Mouse (Mus musculus) heart, postnatal 14 days (tissue): ENCODE results near the gene Klhl12. TPM values are rescaled to one million over a fixed set of nuclear protein-coding genes. Genes with fewer than 3 reads are reported as not detected.
"Not testable (repeated sequence)": the region's sequence is repeated elsewhere in the genome, so short reads cannot be mapped to it uniquely, and the experiment has no call there.

ENCODE experiments used
- DNase-seq, 2 experiments: peaks; one replicate each; pipeline ENCODE4 v3.0.0; 2021 to 2022
- intact Hi-C: fragments of 180-260 bp; cut with DNase I; formaldehyde crosslinking; loops from one replicate; pipeline ENCODE4 v1.15.1; 2025
- long read RNA-seq, 2 experiments: library from polyadenylated mRNA; stranded (forward); transcript quantifications; one replicate each; pipeline ENCODE4 v2.0.0; 2021
- total RNA-seq, 2 experiments: library from RNA; stranded (reverse); gene quantifications; 2 replicates each; pipeline ENCODE4 v1.2.3; 2021

The Klhl12 gene
- total RNA-seq = 10 to 100 TPM; 18.1 to 19.9 TPM
- long read RNA-seq, experiment 1, transcript Klhl12-201 (12 exons, 3,408 nt) = major isoform, 8 of 16 reads
- long read RNA-seq, experiment 1, partial matches to known transcripts = 5 of 16 reads
- long read RNA-seq, experiment 1, other reads (novel, unspliced or antisense) = 2 of 16 reads
- long read RNA-seq, experiment 2, transcript Klhl12-201 (12 exons, 3,408 nt) = major isoform, 12 of 17 reads
- long read RNA-seq, experiment 2, partial matches to known transcripts = 5 of 17 reads
- long read RNA-seq, experiment 2, other reads (novel, unspliced or antisense) = 0 of 17 reads

DNA sequence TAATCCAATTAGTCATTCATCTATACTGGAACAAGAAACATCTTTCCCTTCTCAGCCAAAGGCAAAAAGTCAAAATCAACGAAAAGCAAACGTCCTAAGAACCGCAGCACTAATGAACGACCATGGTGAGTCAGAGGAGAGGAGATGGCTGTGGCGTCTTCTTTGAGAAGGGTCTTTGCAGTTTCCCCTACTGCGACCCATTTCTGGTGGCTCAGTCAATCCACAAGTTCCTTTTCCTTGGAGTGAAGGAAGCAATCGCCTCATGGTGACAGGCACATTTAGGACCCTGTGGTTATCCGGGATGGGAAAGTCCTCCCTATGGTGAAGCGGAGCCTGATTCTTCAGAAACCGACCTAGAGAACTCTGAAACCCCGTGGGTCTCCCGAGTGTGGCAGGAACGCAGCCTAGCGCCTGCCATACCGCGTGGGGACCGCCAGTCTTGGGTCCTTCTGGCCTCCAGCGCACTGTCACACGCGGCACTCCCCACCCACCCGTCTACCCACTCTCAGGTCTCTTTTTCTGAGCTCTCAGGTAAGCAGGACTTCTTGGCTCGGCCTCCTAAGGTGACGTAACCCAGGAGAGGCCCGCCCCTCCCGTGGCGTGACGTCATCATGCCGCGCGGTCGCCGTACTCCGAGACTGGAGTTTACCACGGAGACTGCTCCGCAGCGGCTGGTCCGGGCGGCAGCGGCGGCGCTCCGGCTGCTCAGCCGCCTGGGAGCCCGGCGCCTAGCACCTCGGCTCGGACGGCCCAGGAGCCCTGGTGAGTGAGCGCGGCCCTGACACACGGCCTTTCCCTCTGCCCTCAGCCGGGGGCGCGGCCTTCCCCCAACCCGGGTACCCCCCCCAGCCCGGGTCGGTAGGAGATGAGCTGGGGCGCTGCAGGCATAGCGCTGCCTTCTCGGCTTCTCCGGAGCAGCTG is at the start of gene Klhl12:
TSS of gene Klhl12 (plus strand) at position 628 of the 921 bp plus-strand sequence.
- DNase-seq = peak; percentile 92 to 97
- intact Hi-C loops = loop anchor here (1.0 kb wide), 1 partner anchor 94 kb away; the partner anchor contains the start of gene Tmem183a

DNA sequence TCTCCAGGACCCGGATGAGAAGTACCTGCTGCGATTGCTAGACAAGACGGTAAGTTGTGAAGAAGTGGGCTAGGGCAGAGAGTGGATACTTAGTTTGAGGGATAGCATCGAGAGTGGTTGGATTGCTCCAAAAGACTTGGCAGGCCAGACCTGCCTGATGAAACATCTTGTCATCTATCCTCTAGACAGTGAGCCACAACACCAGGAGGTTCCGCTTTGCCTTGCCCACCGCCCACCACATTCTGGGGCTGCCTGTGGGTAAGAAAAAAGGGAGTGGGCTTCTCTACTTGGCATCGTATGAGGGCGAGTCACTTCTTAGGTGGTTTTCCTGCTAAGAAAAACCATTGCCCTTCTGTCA is 48.9 kb upstream of the Klhl12 start:
- intact Hi-C loops = loop anchor here (5.0 kb wide), 1 partner anchor 44 kb away; the partner anchor contains the start of gene Tmem183a
- DNase-seq = no peak

DNA sequence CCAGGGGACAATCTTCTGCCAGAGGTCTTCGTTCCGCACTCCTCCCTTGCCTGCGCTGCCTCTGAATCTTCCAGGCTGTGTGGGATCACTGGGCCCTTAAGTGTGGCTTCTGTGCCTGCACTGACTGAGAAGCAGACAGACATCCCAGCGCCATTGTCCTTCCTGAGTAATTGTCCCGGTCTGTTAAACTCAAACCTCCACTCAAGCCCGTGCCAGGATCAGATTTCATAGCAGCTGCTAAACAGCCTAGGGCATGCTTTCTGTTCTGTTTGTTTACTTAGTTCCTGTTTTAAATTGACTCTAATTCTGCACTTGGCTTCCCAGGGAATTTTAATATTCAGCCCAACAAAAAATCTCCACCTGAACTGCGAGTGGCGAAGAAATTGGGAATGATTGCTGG is 47.3 kb upstream of the Klhl12 start:
- no peak for DNase-seq
- intact Hi-C loops = loop anchor here (5.0 kb wide), 1 partner anchor 46 kb away; the partner anchor contains the start of gene Tmem183a

- intact Hi-C loops = no loop called here
- DNase-seq = no peak
Measured at GRCm38 (mm10) chr1:134411706-134412629, 43.4 kb upstream of the Klhl12 start.

- intact Hi-C loops = no loop called here
- no peak for DNase-seq
Measured at GRCm38 (mm10) chr1:134414038-134414437, 41.3 kb upstream of the Klhl12 start.

GRCm38 (mm10) chr1:134414501-134415167 is 40.7 kb upstream of the Klhl12 start:
- DNase-seq = no peak
- intact Hi-C loops = loop anchor here (5.0 kb wide), 2 partner anchors 32 to 47 kb away; no protein-coding TSS in a partner anchor

GRCm38 (mm10) chr1:134415168-134415831 is 40.0 kb upstream of the Klhl12 start, which contains the start of gene Adipor1:
Gene Adipor1, plus strand, starts transcription at chr1:134415378.
- intact Hi-C loops = loop anchor here (5.0 kb wide), 2 partner anchors 33 to 48 kb away; no protein-coding TSS in a partner anchor
- DNase-seq = peak; percentile 96 to 97

DNA sequence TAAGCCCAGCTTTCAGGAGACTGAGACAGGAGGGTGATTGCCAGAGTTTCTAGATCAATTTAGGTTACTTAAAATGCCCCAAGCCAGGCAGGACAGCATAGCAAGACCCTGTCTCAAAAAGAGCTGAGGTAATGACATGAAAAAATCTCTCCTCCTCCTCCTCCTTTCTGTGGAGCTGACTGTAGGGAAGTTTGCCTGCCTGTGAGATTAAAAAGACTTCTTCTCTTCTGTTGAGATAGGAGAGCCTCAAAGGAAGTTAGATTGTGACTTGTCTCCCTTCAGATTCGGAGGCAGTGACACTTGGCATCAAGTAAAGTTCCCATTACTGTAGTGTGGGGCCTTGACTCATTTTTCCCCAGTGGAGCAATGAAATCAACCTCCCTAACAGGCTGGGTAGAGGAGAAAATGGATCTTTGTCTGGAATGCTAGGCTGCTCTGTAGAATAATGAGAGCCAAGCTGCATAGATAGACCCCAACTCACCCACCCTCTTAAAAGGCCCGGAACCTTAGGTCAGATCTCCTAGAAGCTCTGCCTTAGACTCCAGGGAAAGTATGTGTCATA is 36.8 kb upstream of the Klhl12 start:
- no peak for DNase-seq
- intact Hi-C loops = loop anchor here (5.0 kb wide), 2 partner anchors 36 to 51 kb away; no protein-coding TSS in a partner anchor

DNA sequence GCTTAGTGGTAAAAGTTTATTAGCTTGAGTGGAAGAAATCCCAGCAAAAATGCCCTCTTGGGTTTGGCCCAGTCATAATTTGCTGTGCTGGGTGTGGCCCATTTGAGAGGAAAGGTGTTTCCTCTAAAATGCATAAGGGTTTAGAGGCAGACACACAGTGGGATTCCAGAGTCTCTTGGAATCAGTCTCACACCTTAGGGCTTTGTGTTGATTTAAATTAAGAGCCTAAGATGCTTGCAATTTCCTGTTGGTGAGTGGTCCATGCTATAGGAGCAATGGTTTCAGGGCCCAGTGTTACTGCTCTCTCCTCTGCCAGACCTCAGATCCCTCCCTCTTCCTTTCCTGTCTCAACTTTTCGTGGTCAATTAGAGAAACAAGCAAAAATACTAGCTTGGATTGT is 36.2 kb upstream of the Klhl12 start:
- no peak for DNase-seq
- intact Hi-C loops = loop anchor here (5.0 kb wide), 2 partner anchors 37 to 52 kb away; no protein-coding TSS in a partner anchor

DNA sequence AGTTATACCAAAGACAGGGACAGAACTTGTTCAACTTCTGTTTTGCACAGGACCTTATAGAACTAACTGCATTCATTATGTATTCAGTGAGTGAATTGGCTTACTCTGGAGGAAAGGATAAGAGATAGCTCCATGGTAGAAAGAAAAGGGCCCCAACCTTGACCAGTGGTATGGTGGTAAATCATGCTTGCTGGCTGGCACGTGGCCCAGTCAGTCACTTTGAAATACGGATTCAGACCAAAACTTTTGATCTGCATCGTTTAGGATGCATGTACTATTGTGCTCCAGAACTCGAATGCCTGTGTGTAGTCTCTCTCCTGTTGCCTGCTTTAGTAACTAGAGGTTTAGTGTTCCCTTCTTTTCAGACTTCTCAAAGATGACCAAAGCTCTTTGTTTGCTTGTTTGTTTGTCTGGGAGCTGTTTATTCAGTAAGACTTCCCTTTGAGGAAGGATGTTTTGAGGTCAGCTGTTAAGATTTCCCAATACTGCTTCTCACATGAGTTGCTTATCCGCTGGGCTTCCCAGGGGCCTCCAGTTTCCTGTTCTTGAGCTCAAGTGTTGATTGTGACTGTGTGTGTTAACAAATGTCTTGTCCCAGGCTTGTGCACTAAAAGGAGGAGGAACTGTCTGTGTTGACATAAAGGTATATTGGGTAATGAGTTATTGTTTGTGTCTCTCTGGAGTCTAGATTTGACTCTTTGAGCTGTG is 35.4 kb upstream of the Klhl12 start:
- intact Hi-C loops = loop anchor here (5.0 kb wide), 2 partner anchors 38 to 53 kb away; no protein-coding TSS in a partner anchor
- no peak for DNase-seq

GRCm38 (mm10) chr1:134423911-134424310 is 31.4 kb upstream of the Klhl12 start:
- no peak for DNase-seq
- intact Hi-C loops = no loop called here

DNA sequence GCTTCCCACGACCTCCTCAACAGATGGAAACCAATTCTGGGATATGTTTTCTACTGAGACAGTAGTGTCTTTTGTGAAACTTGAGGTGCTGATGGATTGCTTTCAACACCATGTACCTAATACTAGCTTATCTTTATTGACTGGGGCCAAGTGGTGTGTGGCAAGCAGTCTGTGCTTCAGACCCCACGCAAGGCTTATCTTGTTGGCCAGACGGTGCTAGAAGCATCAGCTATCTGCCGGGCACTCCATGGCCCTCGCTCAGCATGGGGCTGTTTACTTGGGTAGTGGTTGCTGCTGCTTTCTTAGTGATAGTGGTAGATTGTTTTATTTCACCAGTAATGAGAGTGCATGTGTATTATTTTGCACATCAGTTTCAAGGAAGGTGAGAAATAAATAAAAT is 29.0 kb upstream of the Klhl12 start:
- DNase-seq = no peak
- intact Hi-C loops = no loop called here

DNA sequence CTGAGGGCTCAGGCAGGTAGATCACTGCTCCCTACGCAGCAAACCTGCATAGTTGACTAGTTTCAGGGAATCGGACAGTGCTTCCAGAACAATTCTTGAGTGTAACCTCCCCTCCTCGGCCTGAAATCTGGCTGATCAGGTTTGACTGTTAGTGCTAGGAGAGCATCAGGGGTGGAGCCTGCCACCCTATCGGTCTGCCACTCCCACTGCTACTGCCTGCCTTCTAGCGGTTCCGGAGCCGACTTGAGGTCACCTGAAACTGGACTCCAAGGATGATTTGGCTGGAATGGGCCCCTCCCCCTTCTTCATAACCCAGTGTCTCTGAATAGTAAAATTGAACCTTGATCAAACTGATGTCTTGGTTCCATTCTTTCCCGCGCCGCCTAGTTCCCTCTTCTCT is 22.3 kb upstream of the Klhl12 start:
- intact Hi-C loops = no loop called here
- DNase-seq = no peak

DNA sequence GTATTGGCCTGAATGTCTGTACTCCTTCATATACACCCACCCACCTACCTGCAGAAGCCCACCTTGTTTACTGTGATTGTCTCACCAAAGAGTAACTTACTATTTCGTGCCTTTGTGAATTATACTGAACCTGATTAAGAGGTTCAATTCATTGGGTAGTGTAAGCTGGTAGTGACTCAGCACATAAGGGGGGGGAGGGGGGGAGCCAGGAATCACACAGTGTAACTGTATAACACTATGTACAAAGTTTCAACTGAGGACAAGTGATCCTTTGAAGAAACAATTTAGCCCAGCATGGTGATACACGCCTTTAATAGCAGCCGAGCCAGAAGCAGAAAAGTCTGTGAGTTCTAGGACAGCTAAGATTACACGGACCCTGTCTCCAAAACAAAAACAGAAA is 21.9 kb upstream of the Klhl12 start:
- intact Hi-C loops = no loop called here

DNA sequence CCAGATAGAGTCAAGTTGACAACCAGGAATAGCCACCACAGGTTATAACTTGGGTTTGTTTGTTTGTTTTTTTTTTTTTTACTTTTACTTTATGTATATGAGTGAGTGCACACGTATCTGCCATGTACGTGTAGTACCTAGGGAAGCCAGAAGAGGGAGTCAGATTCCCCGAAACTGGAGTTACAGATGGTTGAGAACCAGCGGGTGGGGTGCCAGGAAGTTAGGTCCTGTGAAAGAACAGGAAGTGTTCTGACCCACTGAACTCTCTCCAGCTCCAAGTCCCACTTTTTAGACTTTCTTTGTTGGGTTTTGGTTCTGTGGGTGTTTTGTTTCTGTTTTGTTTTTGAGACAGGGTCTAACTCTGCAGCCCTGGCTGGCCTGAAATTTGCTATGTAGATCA is 19.9 kb upstream of the Klhl12 start:
- peak in 1 of 2 experiments; percentile 29 for DNase-seq
- intact Hi-C loops = no loop called here

More for the DNA sequence above, 21.9 kb upstream of the Klhl12 start:
- DNase-seq = no peak

DNA sequence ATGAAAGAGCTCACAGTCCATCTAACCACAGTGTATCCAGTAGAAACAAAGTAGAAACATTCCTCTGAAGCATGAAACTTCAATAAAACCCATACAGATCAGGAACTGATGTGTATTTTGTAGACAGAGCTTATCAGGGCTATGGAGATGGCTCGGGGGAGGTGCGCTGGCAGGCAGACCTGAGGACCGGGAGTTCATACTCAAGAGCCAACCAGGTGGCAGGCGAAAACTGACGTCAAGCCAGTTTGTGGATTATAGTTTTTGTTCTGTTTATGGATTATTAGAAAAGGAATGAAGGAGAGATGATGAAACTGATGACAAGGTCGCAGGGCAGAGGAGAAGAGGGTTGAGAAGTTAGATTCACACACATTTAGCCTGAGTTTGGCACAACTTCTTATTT is 14.9 kb upstream of the Klhl12 start:
- intact Hi-C loops = no loop called here
- DNase-seq = no peak

GRCm38 (mm10) chr1:134441737-134442136 is 13.6 kb upstream of the Klhl12 start:
- DNase-seq, intact Hi-C loops: not testable (repeated sequence)

DNA sequence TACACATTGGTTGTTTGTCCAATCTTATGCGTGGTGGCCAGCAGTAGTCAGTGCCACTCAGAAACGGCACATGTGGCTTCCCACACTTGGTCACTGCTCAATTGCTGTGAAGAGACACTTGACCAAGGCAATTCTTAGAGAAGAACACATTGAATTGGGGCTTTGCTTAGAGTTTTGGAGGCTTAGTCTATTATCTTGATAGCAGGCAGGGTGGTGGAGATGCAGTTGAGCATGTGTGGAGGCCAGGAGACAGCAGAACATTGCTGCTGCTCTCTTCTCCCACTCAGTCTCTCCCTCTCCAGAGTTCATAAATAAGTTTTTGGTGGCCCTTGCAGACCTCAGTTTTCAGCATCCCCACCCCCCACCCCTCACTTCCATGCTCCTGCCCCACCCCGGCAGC is 12.9 kb upstream of the Klhl12 start:
- intact Hi-C loops = no loop called here
- no peak for DNase-seq
